Mouse (Mus musculus) spleen, postnatal 10 days (tissue): Measurements from ENCODE around the gene Cdc42se1.
A peak's percentile ranks its signal among the peaks of the same experiment; 100 is the strongest.

Source experiments
- DNase-seq, 2 experiments: peaks; one replicate each; pipeline ENCODE4 v3.0.0; 2021 to 2022; ENCODE audit warnings: low spot score in 2 of 2

Gene Cdc42se1

GRCm38 (mm10) chr3:95247660-95248336, 19.3 kb downstream of the Cdc42se1 start:
- no peak for DNase-seq

GRCm38 (mm10) chr3:95250361-95250760, 21.8 kb downstream of the Cdc42se1 start:
- no peak for DNase-seq

GRCm38 (mm10) chr3:95250783-95251424, 22.4 kb downstream of the Cdc42se1 start, which contains the start of gene Bnipl:
Gene Bnipl, minus strand, starts transcription at chr3:95251193.
- DNase-seq, result no peak

GRCm38 (mm10) chr3:95256931-95257330, 28.4 kb downstream of the Cdc42se1 start:
- no peak for DNase-seq

- DNase-seq, result no peak
These were observed 33.4 kb downstream of the Cdc42se1 start for GRCm38 (mm10) chr3:95261975-95262374.

GRCm38 (mm10) chr3:95263089-95263739, 34.7 kb downstream of the Cdc42se1 start:
- DNase-seq, result peak; percentile 68 to 86

GRCm38 (mm10) chr3:95264724-95265123, 36.2 kb downstream of the Cdc42se1 start:
- DNase-seq, result no peak

GRCm38 (mm10) chr3:95266052-95266451, 37.5 kb downstream of the Cdc42se1 start:
- no peak for DNase-seq

GRCm38 (mm10) chr3:95267855-95268254, 39.3 kb downstream of the Cdc42se1 start:
- no peak for DNase-seq

- no peak for DNase-seq
These were observed 41.3 kb downstream of the Cdc42se1 start for GRCm38 (mm10) chr3:95269789-95270188.

GRCm38 (mm10) chr3:95270766-95271364, 42.3 kb downstream of the Cdc42se1 start:
- DNase-seq, result no peak

- DNase-seq, result no peak
These were observed 44.9 kb downstream of the Cdc42se1 start for GRCm38 (mm10) chr3:95273471-95273870.

GRCm38 (mm10) chr3:95274453-95274852, 45.9 kb downstream of the Cdc42se1 start:
- DNase-seq, result no peak

GRCm38 (mm10) chr3:95275161-95275560, 46.6 kb downstream of the Cdc42se1 start:
- no peak for DNase-seq

- no peak for DNase-seq
These were observed 47.9 kb downstream of the Cdc42se1 start for GRCm38 (mm10) chr3:95276428-95276934.

GRCm38 (mm10) chr3:95277149-95277551, 48.6 kb downstream of the Cdc42se1 start:
- no peak for DNase-seq

GRCm38 (mm10) chr3:95280747-95281146, 52.2 kb downstream of the Cdc42se1 start:
- DNase-seq, result peak in 1 of 2 experiments; percentile 24

- peak; percentile 98 to 100 for DNase-seq
These were observed 52.9 kb downstream of the Cdc42se1 start, which contains the start of the genes Mindy1 and Prune1 for GRCm38 (mm10) chr3:95281216-95282126. Gene Mindy1, plus strand, starts transcription at chr3:95281345. Gene Prune1, minus strand, starts transcription at chr3:95282076.

- peak; percentile 64 to 73 for DNase-seq
These were observed 53.9 kb downstream of the Cdc42se1 start for GRCm38 (mm10) chr3:95282381-95282864.

GRCm38 (mm10) chr3:95282865-95283588, 54.5 kb downstream of the Cdc42se1 start:
- DNase-seq, result peak; percentile 82 to 86
